Mouse (Mus musculus): ENCODE data around the gene Slc25a22. TPM values are rescaled to one million over a fixed set of nuclear protein-coding genes. Genes with fewer than 3 reads are reported as not detected.

Gene Slc25a22
- polyA plus RNA-seq, 1 experiment from 2014 or later, result 35.3 TPM

DNA sequence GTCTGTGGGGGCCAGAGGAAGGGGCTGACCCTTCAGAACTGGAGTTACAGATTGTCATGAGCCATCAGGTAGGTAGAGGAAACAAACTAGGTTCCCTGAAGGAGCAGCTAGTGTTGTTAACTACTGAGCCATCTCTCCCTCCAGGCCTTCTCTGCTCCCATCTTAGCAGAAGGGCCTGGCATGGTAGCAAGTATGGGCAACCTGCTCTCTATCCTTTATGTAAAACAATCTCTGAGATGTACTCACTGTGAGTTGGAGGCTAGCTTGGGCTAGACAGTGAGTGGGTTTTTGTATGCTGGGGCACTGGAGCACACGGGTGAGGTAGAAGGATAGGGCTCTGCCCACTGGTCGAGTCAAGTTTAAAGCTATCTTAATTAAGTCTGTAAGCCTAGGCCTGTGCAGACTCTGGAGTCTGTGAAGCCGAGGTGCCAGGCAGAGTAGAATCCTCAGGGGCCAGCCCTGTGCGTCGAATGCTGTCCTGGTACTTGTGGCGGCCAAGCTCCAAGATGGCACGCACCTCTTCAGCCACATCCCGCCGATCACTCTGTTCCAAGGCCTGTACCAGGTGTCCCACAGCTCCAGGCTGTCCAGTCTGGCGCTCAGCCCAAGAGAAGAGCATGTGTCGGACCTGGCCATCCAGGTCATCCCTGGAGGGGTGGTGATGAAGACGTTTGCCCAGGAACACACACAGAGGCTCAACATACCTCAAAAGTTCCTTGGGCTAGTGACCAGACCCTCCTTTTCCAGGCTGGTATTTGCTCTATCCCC lies 693 bp upstream of the Slc25a22 start:
- H3K36me3 ChIP-seq (ENCODE audit: control insufficient read depth, insufficient read depth, low read length), result peaks cover 42% of the 10 kb centered on the region
- H3K27me3 ChIP-seq (replicated peaks; ENCODE audit: control insufficient read depth, insufficient read depth, low read length), result no peaks in the 10 kb centered on the region
- H3K9ac ChIP-seq (ENCODE audit: low read length), result no peak overlapping the region
- no peak overlapping the region for H3K4me3 ChIP-seq (ENCODE audit: low read depth, low read length)
- H3K4me2 ChIP-seq (ENCODE audit: low read length), result no peak overlapping the region
- no peaks in the 10 kb centered on the region for H3K9me3 ChIP-seq (ENCODE audit: control insufficient read depth, low read length)
- H3K4me1 ChIP-seq (replicated peaks; ENCODE audit: control insufficient read depth, insufficient read depth, low read length), result peaks cover 42% of the 10 kb centered on the region
- no peak overlapping the region for H3K27ac ChIP-seq (ENCODE audit: low read depth)
- 93% methylated on average over 12 of the region's 12 CpGs for WGBS
- no peak for DNase-seq (ENCODE audit: low spot score)
- ATAC-seq (replicated peaks; ENCODE audit: low FRiP score, low TSS enrichment, low read depth), result no peak

DNA sequence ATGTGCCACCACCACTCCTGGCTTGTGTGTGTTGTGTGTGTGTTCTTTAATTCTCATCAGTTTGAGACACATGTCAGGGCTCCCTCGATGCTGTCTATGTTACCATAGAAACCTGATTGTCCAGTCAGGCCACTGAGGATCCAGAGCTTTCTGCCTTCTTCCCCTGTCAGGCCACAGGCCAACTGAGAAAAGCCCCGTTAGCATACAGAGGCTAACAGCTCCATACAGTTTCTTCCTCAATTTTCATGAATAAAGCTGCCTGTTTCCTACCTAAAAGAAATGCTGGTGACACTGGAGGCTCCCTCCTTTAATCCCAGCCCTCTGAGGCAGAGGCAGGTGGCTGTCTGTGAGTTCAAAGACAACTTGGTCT lies 1.2 kb downstream of the Slc25a22 start:
- Histone ChIP-seq H3K36me3 (ENCODE audit: control insufficient read depth, insufficient read depth, low read length) (peaks cover 58% of the 10 kb centered on the region), H3K27me3 (replicated peaks; ENCODE audit: control insufficient read depth, insufficient read depth, low read length) (no peaks in the 10 kb centered on the region), H3K9me3 (ENCODE audit: control insufficient read depth, low read length) (no peaks in the 10 kb centered on the region), H3K4me1 (replicated peaks; ENCODE audit: control insufficient read depth, insufficient read depth, low read length) (peaks cover 32% of the 10 kb centered on the region), H3K27ac (ENCODE audit: low read depth) (no peak overlapping the region), H3K4me3 (ENCODE audit: low read depth, low read length) (peak overlapping the region; percentile 63), H3K4me2 (ENCODE audit: low read length) (peak overlapping the region; percentile 88), H3K9ac (ENCODE audit: low read length) (peak overlapping the region; percentile 66)
- DNase-seq (ENCODE audit: low spot score) (no peak), ATAC-seq (replicated peaks; ENCODE audit: low FRiP score, low TSS enrichment, low read depth) (no peak)
- WGBS, result 49% methylated on average over 2 of the region's 2 CpGs

DNA sequence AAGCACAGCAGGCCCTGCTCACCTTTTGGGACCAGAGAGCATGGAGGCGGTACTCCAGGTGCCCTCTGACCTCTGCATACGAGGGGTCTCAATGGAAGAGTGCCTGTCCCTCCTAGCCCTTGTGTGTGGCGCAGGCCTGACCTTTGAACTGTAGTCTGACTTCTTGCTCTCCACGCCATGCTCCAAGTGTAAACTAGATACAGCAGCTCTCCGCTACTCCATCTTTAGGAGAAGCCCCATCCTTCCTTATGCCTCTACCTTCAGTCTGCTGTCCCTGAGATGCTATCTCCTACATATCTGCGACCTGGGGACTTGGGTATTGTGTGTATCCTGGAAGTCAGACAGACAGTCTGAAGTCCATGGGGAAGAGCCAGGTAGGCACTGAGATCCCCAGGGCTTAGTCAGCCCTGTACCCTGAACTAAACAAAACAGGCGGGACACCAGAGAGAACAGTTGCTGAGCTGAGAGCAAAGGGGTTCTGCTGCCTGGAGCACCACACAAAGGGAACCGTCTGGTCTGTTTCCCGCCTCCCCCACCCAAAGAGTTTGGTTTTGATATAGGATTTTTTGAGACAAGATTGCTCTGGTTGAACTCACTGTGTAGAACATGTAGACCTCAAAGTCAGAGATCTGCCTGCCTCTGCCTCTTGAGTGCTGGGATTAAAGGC lies 1.7 kb downstream of the Slc25a22 start:
- H3K4me2 ChIP-seq (ENCODE audit: low read length), result peak overlapping the region; percentile 88
- H3K4me1 ChIP-seq (replicated peaks; ENCODE audit: control insufficient read depth, insufficient read depth, low read length), result peaks cover 32% of the 10 kb centered on the region
- no peaks in the 10 kb centered on the region for H3K27me3 ChIP-seq (replicated peaks; ENCODE audit: control insufficient read depth, insufficient read depth, low read length)
- no peak overlapping the region for H3K27ac ChIP-seq (ENCODE audit: low read depth)
- no peaks in the 10 kb centered on the region for H3K9me3 ChIP-seq (ENCODE audit: control insufficient read depth, low read length)
- DNase-seq (ENCODE audit: low spot score) (no peak), ATAC-seq (replicated peaks; ENCODE audit: low FRiP score, low TSS enrichment, low read depth) (no peak)
- H3K4me3 ChIP-seq (ENCODE audit: low read depth, low read length), result no peak overlapping the region
- H3K36me3 ChIP-seq (ENCODE audit: control insufficient read depth, insufficient read depth, low read length), result peaks cover 58% of the 10 kb centered on the region
- 82% methylated on average over 9 of the region's 9 CpGs for WGBS
- H3K9ac ChIP-seq (ENCODE audit: low read length), result no peak overlapping the region

DNA sequence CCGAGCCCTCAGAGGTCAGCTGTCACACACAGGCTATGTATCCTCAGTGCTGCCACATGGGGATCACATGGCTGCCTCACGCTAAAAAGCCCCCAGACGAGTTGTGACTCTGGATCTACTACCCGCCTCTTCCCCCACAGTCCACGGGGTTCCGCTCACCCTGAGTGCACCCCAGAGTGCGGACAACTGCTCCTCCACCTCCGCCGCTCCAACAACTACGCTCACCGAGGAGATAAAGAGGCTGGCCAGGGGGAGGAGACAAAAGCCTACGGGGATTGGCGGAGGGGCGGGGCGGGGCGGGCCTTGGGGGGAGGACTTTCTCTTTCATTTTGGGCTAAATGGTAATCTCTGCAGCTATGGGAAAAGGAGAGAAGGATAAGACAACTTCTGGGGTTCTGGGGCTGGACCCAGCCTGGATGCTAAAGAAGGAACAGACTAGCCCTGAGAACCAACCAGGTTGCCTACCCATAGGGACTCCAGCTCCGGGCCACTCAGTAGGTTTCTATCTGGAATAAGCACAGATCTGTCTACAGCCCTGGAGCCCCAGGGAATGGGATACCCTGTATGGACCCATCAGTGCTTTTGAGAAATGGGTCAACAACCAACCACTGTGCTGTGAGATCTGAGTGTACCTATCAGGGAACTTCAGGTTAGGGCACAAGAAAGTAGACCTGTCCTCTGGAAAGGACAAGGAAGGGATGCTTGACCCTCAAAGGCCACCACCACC lies 2.4 kb downstream of the Slc25a22 start:
- Histone ChIP-seq H3K9me3 (ENCODE audit: control insufficient read depth, low read length) (no peaks in the 10 kb centered on the region), H3K4me2 (ENCODE audit: low read length) (peak overlapping the region; percentile 88), H3K27me3 (replicated peaks; ENCODE audit: control insufficient read depth, insufficient read depth, low read length) (no peaks in the 10 kb centered on the region), H3K4me3 (ENCODE audit: low read depth, low read length) (peak overlapping the region; percentile 46), H3K4me1 (replicated peaks; ENCODE audit: control insufficient read depth, insufficient read depth, low read length) (peaks cover 28% of the 10 kb centered on the region), H3K9ac (ENCODE audit: low read length) (peak overlapping the region; percentile 45; the same call in 1 of the 2 replicates), H3K36me3 (ENCODE audit: control insufficient read depth, insufficient read depth, low read length) (peaks cover 60% of the 10 kb centered on the region), H3K27ac (ENCODE audit: low read depth) (peak overlapping the region; percentile 23; the same call in 1 of the 2 replicates)
- 6% methylated on average over 17 of the region's 17 CpGs for WGBS
- DNase-seq (ENCODE audit: low spot score) (peak; percentile 82), ATAC-seq (replicated peaks; ENCODE audit: low FRiP score, low TSS enrichment, low read depth) (0 out of 2 replicates have a peak, but pooled peaks have one; percentile 22)

DNA sequence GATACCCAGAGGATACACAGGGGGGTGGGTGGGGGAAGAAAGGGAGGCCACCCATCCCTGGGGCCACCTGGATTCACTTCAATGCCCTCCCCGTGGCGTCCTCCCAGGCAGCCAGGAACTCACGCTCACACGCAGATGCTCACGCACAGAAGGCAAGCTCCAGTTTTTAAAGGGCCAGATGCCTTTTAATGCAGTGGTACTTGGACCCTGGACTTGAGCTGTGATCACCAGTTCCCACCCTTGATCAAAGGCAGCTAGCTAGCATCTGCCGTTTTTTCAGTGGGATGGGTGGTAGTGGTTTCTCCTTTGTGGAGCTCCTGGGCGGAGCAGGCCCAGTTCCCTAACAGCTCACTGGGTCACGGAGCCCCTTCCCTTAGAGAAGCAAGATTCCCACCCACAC lies 3.2 kb downstream of the Slc25a22 start:
- ATAC-seq (replicated peaks; ENCODE audit: low FRiP score, low TSS enrichment, low read depth) (no peak), DNase-seq (ENCODE audit: low spot score) (peak; percentile 65)
- no peaks in the 10 kb centered on the region for H3K27me3 ChIP-seq (replicated peaks; ENCODE audit: control insufficient read depth, insufficient read depth, low read length)
- 23% methylated on average over 8 of the region's 8 CpGs for WGBS
- H3K27ac ChIP-seq (ENCODE audit: low read depth), result peak overlapping the region; percentile 23; the same call in 1 of the 2 replicates
- peaks cover 28% of the 10 kb centered on the region for H3K4me1 ChIP-seq (replicated peaks; ENCODE audit: control insufficient read depth, insufficient read depth, low read length)
- no peaks in the 10 kb centered on the region for H3K9me3 ChIP-seq (ENCODE audit: control insufficient read depth, low read length)
- peak overlapping the region; percentile 45 for H3K9ac ChIP-seq (ENCODE audit: low read length)
- peak overlapping the region; percentile 88 for H3K4me2 ChIP-seq (ENCODE audit: low read length)
- H3K36me3 ChIP-seq (ENCODE audit: control insufficient read depth, insufficient read depth, low read length), result peaks cover 54% of the 10 kb centered on the region
- peak overlapping the region; percentile 46 for H3K4me3 ChIP-seq (ENCODE audit: low read depth, low read length)

DNA sequence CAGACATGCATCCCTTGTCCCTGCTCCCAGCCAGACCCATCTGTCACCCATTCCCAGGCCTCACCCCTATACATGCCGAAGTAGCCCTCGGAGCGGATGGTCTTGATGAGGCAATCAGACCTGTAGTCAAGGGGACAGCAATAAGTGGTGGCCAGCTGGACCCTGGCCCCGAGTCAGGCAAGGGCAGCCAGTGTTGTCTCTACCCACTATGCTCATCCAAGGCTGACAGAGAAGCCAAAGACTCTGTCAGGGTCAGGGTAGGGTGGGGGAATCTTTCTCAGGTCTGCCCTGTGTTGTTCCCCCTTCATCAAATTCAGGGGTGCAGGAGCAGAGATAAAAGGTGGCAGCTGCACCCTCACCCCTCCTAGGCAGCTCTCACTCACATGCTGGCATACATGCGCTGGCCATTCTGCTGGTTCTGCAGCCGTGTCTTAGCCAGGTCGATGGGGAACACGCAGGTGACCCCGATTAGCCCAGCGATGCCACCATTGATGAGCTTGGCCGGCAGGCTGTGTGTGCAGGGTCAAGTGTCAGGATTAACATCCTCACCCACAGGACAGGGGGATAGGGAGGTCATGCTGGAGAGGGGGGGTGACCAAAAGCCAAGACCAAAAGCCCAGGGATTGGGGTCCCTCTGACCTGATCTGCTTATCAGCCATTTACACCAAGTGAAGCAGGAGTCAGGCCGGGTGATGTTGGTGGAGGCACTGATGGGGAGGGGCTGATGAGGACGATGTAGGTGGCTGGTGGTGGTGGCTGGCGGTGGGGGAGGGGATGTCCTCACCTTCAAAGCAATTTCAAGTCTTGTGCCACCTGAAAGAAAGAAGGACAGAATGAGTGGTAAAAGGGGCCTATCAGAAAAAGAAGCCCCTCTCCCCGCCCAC lies 3.9 kb downstream of the Slc25a22 start:
- no peak for ATAC-seq (replicated peaks; ENCODE audit: low FRiP score, low TSS enrichment, low read depth)

DNA sequence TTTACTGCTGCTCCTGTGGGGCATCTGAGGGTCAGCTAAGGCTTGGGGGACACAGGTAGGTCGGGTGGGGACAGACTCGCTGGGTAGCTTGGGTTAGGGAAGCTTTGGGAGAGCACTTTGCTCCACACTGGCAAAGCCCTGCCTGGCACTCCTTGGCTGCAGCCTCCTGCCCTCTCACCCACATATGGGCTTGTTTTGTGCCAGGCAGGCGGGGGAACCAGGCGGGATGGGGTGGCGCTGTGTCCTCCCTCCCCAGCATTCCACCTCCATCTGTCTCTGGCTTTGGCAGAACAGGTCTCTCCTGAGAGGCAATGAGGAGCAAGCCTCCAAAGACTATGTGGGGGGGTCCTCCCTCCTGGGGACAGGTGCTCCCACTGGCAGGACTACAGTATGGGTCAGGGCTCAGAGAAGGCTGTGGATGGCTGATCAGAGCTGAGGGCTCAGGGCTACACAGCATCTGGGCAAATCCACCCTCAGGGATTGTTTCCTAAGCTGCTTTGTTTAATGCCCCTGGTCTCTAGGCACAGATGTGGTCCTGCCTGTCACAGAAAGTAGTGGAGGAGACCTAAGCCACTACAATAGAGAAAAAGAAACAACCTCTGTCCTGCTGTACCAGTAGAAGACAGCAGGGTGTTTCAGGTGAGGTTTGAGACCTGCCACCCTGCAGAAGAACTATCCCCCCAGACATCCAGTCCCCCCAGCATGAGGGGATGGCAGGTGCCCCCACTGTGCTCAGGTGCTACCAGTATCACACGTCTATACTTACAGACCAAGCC lies 4.8 kb downstream of the Slc25a22 start:
- ATAC-seq (replicated peaks; ENCODE audit: low FRiP score, low TSS enrichment, low read depth), result no peak
- H3K4me2 ChIP-seq (ENCODE audit: low read length), result no peak overlapping the region
- H3K4me1 ChIP-seq (replicated peaks; ENCODE audit: control insufficient read depth, insufficient read depth, low read length), result peaks cover 30% of the 10 kb centered on the region

More for the DNA sequence above, 3.9 kb downstream of the Slc25a22 start:
- peak overlapping the region; percentile 46 for H3K4me3 ChIP-seq (ENCODE audit: low read depth, low read length)
- no peaks in the 10 kb centered on the region for H3K9me3 ChIP-seq (ENCODE audit: control insufficient read depth, low read length)
- no peak overlapping the region for H3K27ac ChIP-seq (ENCODE audit: low read depth)
- no peak for DNase-seq (ENCODE audit: low spot score)
- peaks cover 47% of the 10 kb centered on the region for H3K36me3 ChIP-seq (ENCODE audit: control insufficient read depth, insufficient read depth, low read length)
- H3K4me1 ChIP-seq (replicated peaks; ENCODE audit: control insufficient read depth, insufficient read depth, low read length), result peaks cover 30% of the 10 kb centered on the region
- peak overlapping the region; percentile 45 for H3K9ac ChIP-seq (ENCODE audit: low read length)
- 73% methylated on average over 15 of the region's 15 CpGs for WGBS
- H3K4me2 ChIP-seq (ENCODE audit: low read length), result peak overlapping the region; percentile 88
- H3K27me3 ChIP-seq (replicated peaks; ENCODE audit: control insufficient read depth, insufficient read depth, low read length), result no peaks in the 10 kb centered on the region

More for the DNA sequence above, 4.8 kb downstream of the Slc25a22 start:
- H3K27ac ChIP-seq (ENCODE audit: low read depth), result no peak overlapping the region
- no peaks in the 10 kb centered on the region for H3K27me3 ChIP-seq (replicated peaks; ENCODE audit: control insufficient read depth, insufficient read depth, low read length)
- WGBS, result 87% methylated on average over 6 of the region's 6 CpGs
- DNase-seq (ENCODE audit: low spot score), result no peak
- H3K4me3 ChIP-seq (ENCODE audit: low read depth, low read length), result no peak overlapping the region
- H3K36me3 ChIP-seq (ENCODE audit: control insufficient read depth, insufficient read depth, low read length), result peaks cover 38% of the 10 kb centered on the region
- 0 out of 2 replicates have a peak overlapping the region, but pooled peaks have one; percentile 10 for H3K9ac ChIP-seq (ENCODE audit: low read length)
- H3K9me3 ChIP-seq (ENCODE audit: control insufficient read depth, low read length), result no peaks in the 10 kb centered on the region

All from intestine, embryonic 14.5 days (tissue).